Mouse (Mus musculus) ES-E14 (cell line): ENCODE measurements at regions not wholly inside any gene's neighbourhood (a gene's known extent, or its start where the extent isn't known, plus 50 kb on each side); places are given as distances from the start of the nearest gene placed in this dataset.

ENCODE experiments used
- DNase-seq: peaks from one replicate; pipeline ENCODE4 v3.0.0-alpha.2; 2013; ENCODE audit warnings: low read depth, low spot score
- H3K27ac ChIP-seq: 2 replicates; pipeline ENCODE4 v1.5.1; 2012; ENCODE audit warnings: low read depth, mild to moderate bottlenecking, low read length, moderate library complexity, mixed read lengths; ENCODE audit not compliant: poor library complexity, insufficient read depth, severe bottlenecking
- H3K36me3 ChIP-seq: 2 replicates; pipeline ENCODE4 v1.6.1; 2012; ENCODE audit warnings: mild to moderate bottlenecking, low read length, moderate library complexity, mixed read lengths; ENCODE audit not compliant: control insufficient read depth, poor library complexity, insufficient read depth, severe bottlenecking
- H3K4me1 ChIP-seq, 2 experiments: fragments of 150-350 bp in 1 of 2; sonication (generic) in 1 of 2; 2 replicates each; pipeline ENCODE4 v1.6.1; 2012; ENCODE audit warnings: low read length in 2 of 2, mild to moderate bottlenecking in 1 of 2, mixed read lengths in 1 of 2; ENCODE audit not compliant: control insufficient read depth in 2 of 2, insufficient read depth in 2 of 2, poor library complexity in 1 of 2
- H3K4me3 ChIP-seq, 2 experiments: fragments of 150-350 bp in 1 of 2; sonication (generic) in 1 of 2; 2 replicates each; pipeline ENCODE4 v1.5.1; 2012; ENCODE audit warnings: low read length in 2 of 2, low read depth in 1 of 2, mild to moderate bottlenecking in 1 of 2, mixed read lengths in 1 of 2; ENCODE audit not compliant: insufficient read depth in 1 of 2, poor library complexity in 1 of 2, severe bottlenecking in 1 of 2
- H3K9ac ChIP-seq: 2 replicates; pipeline ENCODE4 v1.6.1; 2012; ENCODE audit warnings: low read depth, mild to moderate bottlenecking, low read length, mixed read lengths; ENCODE audit not compliant: poor library complexity, insufficient read depth, severe bottlenecking
- H3K9me3 ChIP-seq: fragments of 150-350 bp; sonication (generic); 2 replicates; pipeline ENCODE4 v1.6.1; 2012; ENCODE audit warnings: low read depth, mild to moderate bottlenecking, low read length; ENCODE audit not compliant: control insufficient read depth, insufficient read depth
- CHD2 ChIP-seq: IDR thresholded peaks from 2 replicates; pipeline ENCODE4 v1.6.1; 2014; ENCODE audit warnings: mild to moderate bottlenecking, low read depth, low read length, inconsistent platforms
- HCFC1 ChIP-seq: IDR thresholded peaks from 2 replicates; pipeline ENCODE4 v1.6.1; 2012; ENCODE audit warnings: low read length, inconsistent platforms, borderline replicate concordance; ENCODE audit not compliant: insufficient read depth
- MAFK ChIP-seq: IDR thresholded peaks from 2 replicates; pipeline ENCODE4 v1.6.1; 2014; ENCODE audit warnings: mild to moderate bottlenecking, low read depth, low read length, inconsistent platforms; ENCODE audit not compliant: insufficient read depth
- ZC3H11A ChIP-seq: IDR thresholded peaks from 2 replicates; pipeline ENCODE4 v1.6.1; 2012; ENCODE audit warnings: low read depth, mild to moderate bottlenecking, inconsistent platforms, low read length, borderline replicate concordance
- ZNF384 ChIP-seq: IDR thresholded peaks from 2 replicates; pipeline ENCODE4 v1.6.1; 2012; ENCODE audit warnings: low read depth, low read length, inconsistent platforms
- in situ Hi-C, 2 experiments: fragments of 600-800 bp; cut with MboI; formaldehyde crosslinking; loops; one replicate each; pipeline ENCODE4 v1.15.1; 2025; ENCODE audit warnings: low sequenced_read_pairs in 2 of 2, inconsistent platforms in 1 of 2; ENCODE audit not compliant: unreplicated experiment in 2 of 2

- TF ChIP-seq MAFK (no peak), HCFC1 (no peak), CHD2 (no peak), ZNF384 (no peak), ZC3H11A (no peak)
- H3K27ac ChIP-seq, result no peak overlapping the region
- no peaks in the 10 kb centered on the region for H3K9me3 ChIP-seq
- in situ Hi-C loops, result no loop called here
- H3K9ac ChIP-seq, result no peak overlapping the region
- DNase-seq, result no peak
- H3K36me3 ChIP-seq, result no peaks in the 10 kb centered on the region
- peaks cover 0 to 2% of the 10 kb centered on the region in 2 experiments; a peak in 2 of 4 replicates for H3K4me1 ChIP-seq
- no peak overlapping the region for H3K4me3 ChIP-seq
Measured at GRCm38 (mm10) chr13:54285968-54286367, 85.2 kb upstream of the Cplx2 start.

- in situ Hi-C loops, result no loop called here
- no peaks in the 10 kb centered on the region for H3K36me3 ChIP-seq
- H3K27ac ChIP-seq, result no peak overlapping the region
- no peak for TF ChIP-seq CHD2
- TF ChIP-seq ZNF384, result no peak
- no peak for TF ChIP-seq ZC3H11A
- no peak for TF ChIP-seq HCFC1
- no peak for TF ChIP-seq MAFK
- H3K4me3 ChIP-seq, result no peak overlapping the region
- no peaks in the 10 kb centered on the region for H3K9me3 ChIP-seq
- DNase-seq, result no peak
- no peak overlapping the region for H3K9ac ChIP-seq
- peaks cover 0 to 2% of the 10 kb centered on the region in 2 experiments; a peak in 2 of 4 replicates for H3K4me1 ChIP-seq
Measured at GRCm38 (mm10) chr13:54286616-54287015, 84.5 kb upstream of the Cplx2 start.

- H3K27ac ChIP-seq, result no peak overlapping the region
- H3K4me3 ChIP-seq, result no peak overlapping the region
- in situ Hi-C loops, result no loop called here
- no peaks in the 10 kb centered on the region for H3K9me3 ChIP-seq
- DNase-seq, result no peak
- H3K36me3 ChIP-seq, result no peaks in the 10 kb centered on the region
- no peak overlapping the region for H3K9ac ChIP-seq
- H3K4me1 ChIP-seq, result no peaks in the 10 kb centered on the region
- no peak for TF ChIP-seq MAFK
- TF ChIP-seq CHD2, result no peak
- no peak for TF ChIP-seq ZC3H11A
- TF ChIP-seq ZNF384, result no peak
- no peak for TF ChIP-seq HCFC1
Measured at GRCm38 (mm10) chr13:54290066-54290465, 81.1 kb upstream of the Cplx2 start.

- Histone ChIP-seq H3K27ac (no peak overlapping the region), H3K4me3 (no peak overlapping the region), H3K9me3 (no peaks in the 10 kb centered on the region), H3K9ac (no peak overlapping the region), H3K36me3 (no peaks in the 10 kb centered on the region), H3K4me1 (no peaks in the 10 kb centered on the region)
- in situ Hi-C loops, result no loop called here
- DNase-seq, result no peak
- no peak for TF ChIP-seq HCFC1
- TF ChIP-seq CHD2, result no peak
- TF ChIP-seq ZNF384, result no peak
- no peak for TF ChIP-seq ZC3H11A
- TF ChIP-seq MAFK, result no peak
Measured at GRCm38 (mm10) chr13:54292394-54292793, 78.8 kb upstream of the Cplx2 start.

- TF ChIP-seq CHD2, result no peak
- no peak for DNase-seq
Measured at GRCm38 (mm10) chr13:54293006-54293405, 78.1 kb upstream of the Cplx2 start.

More at GRCm38 (mm10) chr13:54293006-54293405, 78.1 kb upstream of the Cplx2 start:
- Histone ChIP-seq H3K27ac (no peak overlapping the region), H3K4me3 (no peak overlapping the region), H3K9me3 (no peaks in the 10 kb centered on the region), H3K36me3 (no peaks in the 10 kb centered on the region), H3K4me1 (no peaks in the 10 kb centered on the region), H3K9ac (no peak overlapping the region)
- in situ Hi-C loops, result no loop called here
